Mouse (Mus musculus): ENCODE data around the gene Sh3bgrl. TPM values are rescaled to one million over a fixed set of nuclear protein-coding genes. Genes with fewer than 3 reads are reported as not detected.

Sh3bgrl gene
- total and polyA plus RNA-seq, 2 experiments from 2014 or later: 45.3 to 56.7 TPM

DNA sequence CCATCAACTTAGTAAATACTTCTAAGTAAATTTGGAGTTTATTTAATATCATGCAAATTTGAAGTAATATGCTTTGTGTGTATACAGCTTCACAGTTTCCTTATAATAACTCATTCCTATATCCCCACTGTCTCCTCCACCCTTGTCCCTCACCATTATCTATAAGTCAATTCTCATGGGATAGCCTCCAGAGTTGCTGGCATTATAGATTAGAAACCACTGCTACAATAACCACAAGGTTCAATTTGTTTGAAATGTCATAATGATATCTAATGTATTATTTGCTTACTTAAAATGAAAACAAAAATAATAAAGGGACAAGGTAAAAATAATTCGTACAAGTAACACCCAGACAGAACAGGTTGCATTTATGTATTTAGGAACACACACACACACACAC, 31.7 kb downstream of the Sh3bgrl start:
- no peak overlapping the region for H3K4me2 ChIP-seq (ENCODE audit: low read depth, low read length)
- no peaks in the 10 kb centered on the region for H3K27me3 ChIP-seq (ENCODE audit: control insufficient read depth, insufficient read depth, low read length)
- no peak overlapping the region for H3K4me3 ChIP-seq (ENCODE audit: low read depth, low read length)
- ATAC-seq (ENCODE audit: insufficient read depth, low read depth) (no peak), DNase-seq (ENCODE audit: low spot score) (no peak)
- H3K9me3 ChIP-seq (replicated peaks; ENCODE audit: control insufficient read depth, low read length): no peaks in the 10 kb centered on the region
- no peak overlapping the region for H3K9ac ChIP-seq (replicated peaks; ENCODE audit: low read depth, low read length)
- no peak overlapping the region for H3K27ac ChIP-seq (ENCODE audit: low read depth)
- 58% methylated on average over 1 of the region's 1 CpGs for WGBS
- H3K36me3 ChIP-seq (replicated peaks; ENCODE audit: control insufficient read depth, insufficient read depth, low read length): no peaks in the 10 kb centered on the region
- TF ChIP-seq CTCF (IDR thresholded peaks at IDR 0.05; ENCODE audit: low read depth) (no peak), EP300 (IDR thresholded peaks at IDR 0.05; ENCODE audit: low read depth) (no peak)
- 0 out of 2 replicates have a peak, but pooled peaks cover 9% of the 10 kb centered on the region for H3K4me1 ChIP-seq (ENCODE audit: control insufficient read depth, insufficient read depth)

GRCm38 (mm10) chrX:109127551-109128088, 32.5 kb downstream of the Sh3bgrl start:
- Histone ChIP-seq H3K36me3 (replicated peaks; ENCODE audit: control insufficient read depth, insufficient read depth, low read length) (no peaks in the 10 kb centered on the region), H3K4me1 (ENCODE audit: control insufficient read depth, insufficient read depth) (0 out of 2 replicates have a peak, but pooled peaks cover 2% of the 10 kb centered on the region), H3K27me3 (ENCODE audit: control insufficient read depth, insufficient read depth, low read length) (no peaks in the 10 kb centered on the region), H3K9ac (replicated peaks; ENCODE audit: low read depth, low read length) (no peak overlapping the region), H3K4me2 (ENCODE audit: low read depth, low read length) (0 out of 2 replicates have a peak overlapping the region, but pooled peaks have one; percentile 12), H3K4me3 (ENCODE audit: low read depth, low read length) (no peak overlapping the region), H3K9me3 (replicated peaks; ENCODE audit: control insufficient read depth, low read length) (no peaks in the 10 kb centered on the region), H3K27ac (ENCODE audit: low read depth) (no peak overlapping the region)
- 30% methylated on average over 7 of the region's 7 CpGs for WGBS
- ATAC-seq (ENCODE audit: insufficient read depth, low read depth) (no peak), DNase-seq (ENCODE audit: low spot score) (no peak)
- TF ChIP-seq CTCF (IDR thresholded peaks at IDR 0.05; ENCODE audit: low read depth) (no peak), EP300 (IDR thresholded peaks at IDR 0.05; ENCODE audit: low read depth) (no peak)

DNA sequence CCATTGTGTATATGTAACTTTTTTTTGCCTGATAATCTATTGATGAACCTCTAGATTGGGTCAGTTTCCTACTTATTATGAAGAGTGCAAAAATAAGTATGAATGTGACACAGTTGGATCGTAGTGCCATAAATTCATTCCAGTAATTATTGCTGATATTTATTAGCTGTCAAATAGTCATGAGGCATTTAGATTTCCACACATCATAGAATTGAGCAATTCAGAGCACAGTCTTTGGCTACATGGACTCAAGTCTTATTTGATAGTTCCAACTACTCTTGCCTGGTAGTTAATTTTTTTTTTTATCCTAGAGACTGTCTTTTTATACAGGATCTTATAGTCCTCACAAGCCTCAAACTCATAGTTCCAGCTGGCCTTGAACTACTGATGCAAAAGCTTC, 34.9 kb downstream of the Sh3bgrl start:
- Histone ChIP-seq H3K27ac (ENCODE audit: low read depth) (no peak overlapping the region), H3K9me3 (replicated peaks; ENCODE audit: control insufficient read depth, low read length) (no peaks in the 10 kb centered on the region), H3K4me2 (ENCODE audit: low read depth, low read length) (no peak overlapping the region), H3K4me1 (ENCODE audit: control insufficient read depth, insufficient read depth) (no peaks in the 10 kb centered on the region), H3K36me3 (replicated peaks; ENCODE audit: control insufficient read depth, insufficient read depth, low read length) (no peaks in the 10 kb centered on the region), H3K4me3 (ENCODE audit: low read depth, low read length) (no peak overlapping the region), H3K9ac (replicated peaks; ENCODE audit: low read depth, low read length) (no peak overlapping the region), H3K27me3 (ENCODE audit: control insufficient read depth, insufficient read depth, low read length) (no peaks in the 10 kb centered on the region)
- ATAC-seq (ENCODE audit: insufficient read depth, low read depth): no peak
- no peak for TF ChIP-seq EP300 (IDR thresholded peaks at IDR 0.05; ENCODE audit: low read depth)
- no peak for TF ChIP-seq CTCF (IDR thresholded peaks at IDR 0.05; ENCODE audit: low read depth)
- DNase-seq (ENCODE audit: low spot score): no peak
- WGBS: 86% methylated on average over 1 of the region's 1 CpGs

DNA sequence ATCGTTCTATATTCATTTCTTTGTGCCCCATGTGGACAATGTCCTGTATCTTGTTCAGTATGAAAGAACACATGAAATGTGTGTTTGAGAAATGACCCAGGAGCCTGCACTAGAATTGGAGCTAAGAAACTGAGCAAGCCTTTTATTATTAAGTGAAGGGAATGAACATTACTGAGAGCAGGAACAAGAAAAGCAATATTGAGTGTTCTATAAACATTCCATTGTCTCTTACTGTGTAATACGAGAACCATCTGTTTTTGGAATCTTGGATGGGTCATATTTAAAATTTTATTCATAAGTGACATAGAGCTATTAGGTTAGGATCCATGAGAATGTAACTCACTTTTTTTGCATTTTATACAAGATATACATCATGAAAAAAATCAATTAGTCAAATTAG, 36.7 kb downstream of the Sh3bgrl start:
- no peak for ATAC-seq (ENCODE audit: insufficient read depth, low read depth)

GRCm38 (mm10) chrX:109132463-109132862, 37.3 kb downstream of the Sh3bgrl start:
- no peak overlapping the region for H3K4me2 ChIP-seq (ENCODE audit: low read depth, low read length)
- H3K36me3 ChIP-seq (replicated peaks; ENCODE audit: control insufficient read depth, insufficient read depth, low read length): no peaks in the 10 kb centered on the region
- no peaks in the 10 kb centered on the region for H3K9me3 ChIP-seq (replicated peaks; ENCODE audit: control insufficient read depth, low read length)
- H3K4me1 ChIP-seq (ENCODE audit: control insufficient read depth, insufficient read depth): no peaks in the 10 kb centered on the region
- no peak for DNase-seq (ENCODE audit: low spot score)
- no peak overlapping the region for H3K9ac ChIP-seq (replicated peaks; ENCODE audit: low read depth, low read length)
- H3K27ac ChIP-seq (ENCODE audit: low read depth): no peak overlapping the region
- TF ChIP-seq CTCF (IDR thresholded peaks at IDR 0.05; ENCODE audit: low read depth) (no peak), EP300 (IDR thresholded peaks at IDR 0.05; ENCODE audit: low read depth) (no peak)
- H3K4me3 ChIP-seq (ENCODE audit: low read depth, low read length): no peak overlapping the region
- ATAC-seq (ENCODE audit: insufficient read depth, low read depth): no peak
- H3K27me3 ChIP-seq (ENCODE audit: control insufficient read depth, insufficient read depth, low read length): no peaks in the 10 kb centered on the region
- 68% methylated on average over 1 of the region's 1 CpGs for WGBS

More for the DNA sequence above, 36.7 kb downstream of the Sh3bgrl start:
- H3K4me3 ChIP-seq (ENCODE audit: low read depth, low read length): no peak overlapping the region
- H3K9ac ChIP-seq (replicated peaks; ENCODE audit: low read depth, low read length): no peak overlapping the region
- WGBS: 83% methylated on average over 2 of the region's 2 CpGs
- H3K27me3 ChIP-seq (ENCODE audit: control insufficient read depth, insufficient read depth, low read length): no peaks in the 10 kb centered on the region
- TF ChIP-seq EP300 (IDR thresholded peaks at IDR 0.05; ENCODE audit: low read depth) (no peak), CTCF (IDR thresholded peaks at IDR 0.05; ENCODE audit: low read depth) (no peak)
- no peak overlapping the region for H3K4me2 ChIP-seq (ENCODE audit: low read depth, low read length)
- no peaks in the 10 kb centered on the region for H3K4me1 ChIP-seq (ENCODE audit: control insufficient read depth, insufficient read depth)
- H3K9me3 ChIP-seq (replicated peaks; ENCODE audit: control insufficient read depth, low read length): no peaks in the 10 kb centered on the region
- no peak for DNase-seq (ENCODE audit: low spot score)
- no peaks in the 10 kb centered on the region for H3K36me3 ChIP-seq (replicated peaks; ENCODE audit: control insufficient read depth, insufficient read depth, low read length)
- H3K27ac ChIP-seq (ENCODE audit: low read depth): no peak overlapping the region

DNA sequence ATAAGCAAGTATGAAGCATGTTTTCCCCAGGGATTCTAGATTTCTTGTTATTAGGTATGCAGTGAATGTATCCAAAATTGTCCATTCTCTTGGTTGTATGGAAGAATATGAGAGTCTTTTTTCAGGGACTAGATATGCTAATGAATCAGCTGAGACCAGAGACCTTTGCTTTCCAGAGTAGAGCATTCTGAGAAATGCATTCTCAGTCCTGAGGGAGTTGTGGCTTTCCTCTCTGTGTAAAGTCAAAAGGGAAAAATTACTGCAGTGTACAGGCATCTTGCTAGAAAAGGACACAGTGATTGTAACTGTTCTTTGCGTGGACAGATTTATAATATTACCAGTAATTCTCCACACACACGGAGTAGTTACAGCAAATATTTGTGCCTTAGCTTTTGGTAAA, 38.3 kb downstream of the Sh3bgrl start:
- Histone ChIP-seq H3K36me3 (replicated peaks; ENCODE audit: control insufficient read depth, insufficient read depth, low read length) (no peaks in the 10 kb centered on the region), H3K27me3 (ENCODE audit: control insufficient read depth, insufficient read depth, low read length) (no peaks in the 10 kb centered on the region), H3K4me3 (ENCODE audit: low read depth, low read length) (no peak overlapping the region), H3K9ac (replicated peaks; ENCODE audit: low read depth, low read length) (no peak overlapping the region), H3K27ac (ENCODE audit: low read depth) (no peak overlapping the region), H3K4me1 (ENCODE audit: control insufficient read depth, insufficient read depth) (no peaks in the 10 kb centered on the region), H3K4me2 (ENCODE audit: low read depth, low read length) (no peak overlapping the region), H3K9me3 (replicated peaks; ENCODE audit: control insufficient read depth, low read length) (no peaks in the 10 kb centered on the region)
- no peak for ATAC-seq (ENCODE audit: insufficient read depth, low read depth)
- TF ChIP-seq CTCF (IDR thresholded peaks at IDR 0.05; ENCODE audit: low read depth) (no peak), EP300 (IDR thresholded peaks at IDR 0.05; ENCODE audit: low read depth) (no peak)
- no peak for DNase-seq (ENCODE audit: low spot score)
- WGBS: 63% methylated on average over 2 of the region's 2 CpGs

Measured in heart, postnatal 0 days (tissue).